Mouse (Mus musculus) forebrain, embryonic 16.5 days (tissue): ENCODE measurements at regions not wholly inside any gene's neighbourhood (a gene's known extent, or its start where the extent isn't known, plus 50 kb on each side); places are given as distances from the start of the nearest gene placed in this dataset.
A peak's percentile ranks its signal among the peaks of the same experiment; 100 is the strongest.

Experiments
- ATAC-seq: fragments of 200-750 bp; cut with Nextera tagmentation; 2 replicates; pipeline ENCODE4 v1.8.0; 2017; ENCODE audit warnings: mild to moderate bottlenecking, moderate library complexity
- H3K27ac ChIP-seq: fragments of 300-500 bp; sonication (generic); 2 replicates; pipeline ENCODE4 v1.5.1; 2014; ENCODE audit warnings: low read length, control low read depth
- H3K27me3 ChIP-seq: fragments of 300-500 bp; sonication (generic); replicated peaks from 2 replicates; pipeline ENCODE4 v1.6.1; 2014; ENCODE audit warnings: low read length; ENCODE audit not compliant: control insufficient read depth, insufficient read depth
- H3K36me3 ChIP-seq: fragments of 300-500 bp; sonication (generic); 2 replicates; pipeline ENCODE4 v1.6.1; 2014; ENCODE audit not compliant: control insufficient read depth, insufficient read depth
- H3K4me1 ChIP-seq: fragments of 300-500 bp; sonication (generic); replicated peaks from 2 replicates; pipeline ENCODE4 v1.6.1; 2014; ENCODE audit warnings: low read length; ENCODE audit not compliant: control insufficient read depth, insufficient read depth
- H3K4me2 ChIP-seq: fragments of 300-500 bp; sonication (generic); 2 replicates; pipeline ENCODE4 v1.6.1; 2014; ENCODE audit warnings: mild to moderate bottlenecking, low read length, control low read depth
- H3K4me3 ChIP-seq: fragments of 300-500 bp; sonication (generic); replicated peaks from 2 replicates; pipeline ENCODE4 v1.5.1; 2014; ENCODE audit warnings: mild to moderate bottlenecking, low read length, control low read depth
- H3K9ac ChIP-seq: fragments of 300-500 bp; sonication (generic); replicated peaks from 2 replicates; pipeline ENCODE4 v1.6.1; 2014; ENCODE audit warnings: low read depth, low read length, control low read depth
- H3K9me3 ChIP-seq: fragments of 300-500 bp; sonication (generic); 2 replicates; pipeline ENCODE4 v1.6.1; 2016; ENCODE audit warnings: low read length; ENCODE audit not compliant: control insufficient read depth
- WGBS: fragments of 180-500 bp; shearing (Covaris S2); extraction: QIAGEN DNeasy Blood & Tissue Kit; methylation state at CpG from one replicate; pipeline ENCODE4 v1.1.7; 2014; 5-methylcytosine and 5-hydroxymethylcytosine counted together

- Histone ChIP-seq H3K4me2 (no peak overlapping the region), H3K4me1 (peaks cover 10% of the 10 kb centered on the region), H3K27ac (no peak overlapping the region), H3K4me3 (no peak overlapping the region), H3K36me3 (no peaks in the 10 kb centered on the region), H3K9me3 (no peaks in the 10 kb centered on the region), H3K9ac (no peak overlapping the region), H3K27me3 (no peaks in the 10 kb centered on the region)
- WGBS: 81% methylated on average over 6 of the region's 6 CpGs
- ATAC-seq: no peak
These were observed 121.0 kb downstream of the Drd1 start for GRCm38 (mm10) chr13:53934457-53934856.

GRCm38 (mm10) chr13:53926128-53926527, 129.4 kb downstream of the Drd1 start:
- Histone ChIP-seq H3K27ac (no peak overlapping the region), H3K36me3 (no peaks in the 10 kb centered on the region), H3K4me3 (no peak overlapping the region), H3K27me3 (no peaks in the 10 kb centered on the region), H3K4me1 (peaks cover 20% of the 10 kb centered on the region), H3K4me2 (no peak overlapping the region), H3K9me3 (no peaks in the 10 kb centered on the region), H3K9ac (no peak overlapping the region)
- ATAC-seq: no peak
- 89% methylated on average over 4 of the region's 4 CpGs for WGBS

- H3K36me3 ChIP-seq: no peaks in the 10 kb centered on the region
- peak overlapping the region; percentile 38 for H3K27ac ChIP-seq
- no peak overlapping the region for H3K9ac ChIP-seq
- ATAC-seq: no peak
- no peak overlapping the region for H3K4me3 ChIP-seq
- WGBS: 74% methylated on average over 4 of the region's 4 CpGs
- H3K9me3 ChIP-seq: no peaks in the 10 kb centered on the region
- H3K27me3 ChIP-seq: no peaks in the 10 kb centered on the region
- H3K4me1 ChIP-seq: peaks cover 19% of the 10 kb centered on the region
- H3K4me2 ChIP-seq: no peak overlapping the region
These were observed 131.1 kb downstream of the Drd1 start for GRCm38 (mm10) chr13:53924433-53924832.

- H3K4me3 ChIP-seq: no peak overlapping the region
- ATAC-seq: peak; percentile 51; the same call in 1 of the 2 replicates
These were observed 131.7 kb downstream of the Drd1 start for GRCm38 (mm10) chr13:53923721-53924374.

GRCm38 (mm10) chr13:53921796-53922195, 133.7 kb downstream of the Drd1 start:
- Histone ChIP-seq H3K4me3 (no peak overlapping the region), H3K27ac (no peak overlapping the region), H3K27me3 (no peaks in the 10 kb centered on the region), H3K36me3 (no peaks in the 10 kb centered on the region), H3K4me2 (no peak overlapping the region), H3K4me1 (peaks cover 5% of the 10 kb centered on the region), H3K9me3 (no peaks in the 10 kb centered on the region), H3K9ac (no peak overlapping the region)
- WGBS: 88% methylated on average over 5 of the region's 5 CpGs
- no peak for ATAC-seq

More at GRCm38 (mm10) chr13:53923721-53924374, 131.7 kb downstream of the Drd1 start:
- no peaks in the 10 kb centered on the region for H3K9me3 ChIP-seq
- no peak overlapping the region for H3K9ac ChIP-seq
- 57% methylated on average over 7 of the region's 7 CpGs for WGBS
- no peaks in the 10 kb centered on the region for H3K27me3 ChIP-seq
- H3K27ac ChIP-seq: peak overlapping the region; percentile 24; the same call in 1 of the 2 replicates
- H3K36me3 ChIP-seq: no peaks in the 10 kb centered on the region
- H3K4me2 ChIP-seq: no peak overlapping the region
- H3K4me1 ChIP-seq: peaks cover 15% of the 10 kb centered on the region

GRCm38 (mm10) chr13:53919851-53920381, 135.6 kb downstream of the Drd1 start:
- H3K9me3 ChIP-seq: no peaks in the 10 kb centered on the region
- no peak overlapping the region for H3K4me2 ChIP-seq
- no peak overlapping the region for H3K27ac ChIP-seq
- WGBS: 67% methylated on average over 5 of the region's 5 CpGs
- H3K4me3 ChIP-seq: no peak overlapping the region
- H3K27me3 ChIP-seq: no peaks in the 10 kb centered on the region
- peaks cover 5% of the 10 kb centered on the region for H3K4me1 ChIP-seq
- no peak for ATAC-seq
- no peaks in the 10 kb centered on the region for H3K36me3 ChIP-seq
- H3K9ac ChIP-seq: no peak overlapping the region

GRCm38 (mm10) chr13:53915456-53915855, 140.0 kb downstream of the Drd1 start:
- Histone ChIP-seq H3K27me3 (no peaks in the 10 kb centered on the region), H3K36me3 (no peaks in the 10 kb centered on the region), H3K9me3 (no peaks in the 10 kb centered on the region), H3K4me3 (no peak overlapping the region), H3K4me1 (no peaks in the 10 kb centered on the region), H3K9ac (no peak overlapping the region), H3K27ac (no peak overlapping the region), H3K4me2 (no peak overlapping the region)
- 90% methylated on average over 8 of the region's 8 CpGs for WGBS
- ATAC-seq: no peak

- H3K4me1 ChIP-seq: 0 out of 2 replicates have a peak, but pooled peaks cover 2% of the 10 kb centered on the region
- no peaks in the 10 kb centered on the region for H3K27me3 ChIP-seq
- H3K4me3 ChIP-seq: no peak overlapping the region
- no peak overlapping the region for H3K9ac ChIP-seq
- no peaks in the 10 kb centered on the region for H3K9me3 ChIP-seq
- H3K36me3 ChIP-seq: no peaks in the 10 kb centered on the region
- H3K27ac ChIP-seq: no peak overlapping the region
- H3K4me2 ChIP-seq: no peak overlapping the region
- ATAC-seq: no peak
- 84% methylated on average over 11 of the region's 11 CpGs for WGBS
These were observed 141.1 kb downstream of the Drd1 start for GRCm38 (mm10) chr13:53914434-53914833.

GRCm38 (mm10) chr13:53913501-53913900, 142.0 kb downstream of the Drd1 start:
- Histone ChIP-seq H3K4me2 (no peak overlapping the region), H3K4me1 (0 out of 2 replicates have a peak, but pooled peaks cover 2% of the 10 kb centered on the region), H3K4me3 (no peak overlapping the region), H3K9me3 (no peaks in the 10 kb centered on the region), H3K36me3 (no peaks in the 10 kb centered on the region), H3K27ac (no peak overlapping the region), H3K27me3 (no peaks in the 10 kb centered on the region), H3K9ac (no peak overlapping the region)
- 70% methylated on average over 10 of the region's 10 CpGs for WGBS
- no peak for ATAC-seq
